Mouse (Mus musculus): ENCODE measurements around the gene Engase. TPM values are rescaled to one million over a fixed set of nuclear protein-coding genes. Genes with fewer than 3 reads are reported as not detected.

The Engase gene
- polyA plus RNA-seq, 1 experiment from 2014 or later = 7.2 TPM

GRCm38 (mm10) chr11:118528761-118529160, 52.1 kb downstream of the Engase start:
- H3K4me1 ChIP-seq (replicated peaks; ENCODE audit: control insufficient read depth, insufficient read depth, low read length) = no peaks in the 10 kb centered on the region
- WGBS = 84% methylated on average over 9 of the region's 9 CpGs
- no peak overlapping the region for H3K27ac ChIP-seq (ENCODE audit: low read length)
- H3K9me3 ChIP-seq (ENCODE audit: control insufficient read depth, low read length) = no peaks in the 10 kb centered on the region
- no peak for ATAC-seq (ENCODE audit: low read depth)
- no peak overlapping the region for H3K4me2 ChIP-seq (ENCODE audit: low read depth, low read length)
- no peak overlapping the region for H3K9ac ChIP-seq (ENCODE audit: low read length)
- no peak overlapping the region for H3K4me3 ChIP-seq (ENCODE audit: low read length)
- no peaks in the 10 kb centered on the region for H3K36me3 ChIP-seq (ENCODE audit: control insufficient read depth, insufficient read depth, low read length)
- no peaks in the 10 kb centered on the region for H3K27me3 ChIP-seq (ENCODE audit: control insufficient read depth, insufficient read depth, low read depth, low read length)

- H3K9ac ChIP-seq (ENCODE audit: low read length) = no peak overlapping the region
- H3K4me3 ChIP-seq (ENCODE audit: low read length) = no peak overlapping the region
- H3K36me3 ChIP-seq (ENCODE audit: control insufficient read depth, insufficient read depth, low read length) = no peaks in the 10 kb centered on the region
- H3K4me1 ChIP-seq (replicated peaks; ENCODE audit: control insufficient read depth, insufficient read depth, low read length) = no peaks in the 10 kb centered on the region
- no peak for ATAC-seq (ENCODE audit: low read depth)
- no peak overlapping the region for H3K27ac ChIP-seq (ENCODE audit: low read length)
- H3K27me3 ChIP-seq (ENCODE audit: control insufficient read depth, insufficient read depth, low read depth, low read length) = no peaks in the 10 kb centered on the region
- 72% methylated on average over 8 of the region's 8 CpGs for WGBS
- no peak overlapping the region for H3K4me2 ChIP-seq (ENCODE audit: low read depth, low read length)
- no peaks in the 10 kb centered on the region for H3K9me3 ChIP-seq (ENCODE audit: control insufficient read depth, low read length)
Measured at GRCm38 (mm10) chr11:118530313-118530712, 53.7 kb downstream of the Engase start.

GRCm38 (mm10) chr11:118534382-118535092, 57.9 kb downstream of the Engase start:
- Histone ChIP-seq H3K4me3 (ENCODE audit: low read length) (no peak overlapping the region), H3K9ac (ENCODE audit: low read length) (no peak overlapping the region), H3K27me3 (ENCODE audit: control insufficient read depth, insufficient read depth, low read depth, low read length) (no peaks in the 10 kb centered on the region), H3K4me1 (replicated peaks; ENCODE audit: control insufficient read depth, insufficient read depth, low read length) (no peaks in the 10 kb centered on the region), H3K4me2 (ENCODE audit: low read depth, low read length) (no peak overlapping the region), H3K9me3 (ENCODE audit: control insufficient read depth, low read length) (no peaks in the 10 kb centered on the region), H3K27ac (ENCODE audit: low read length) (no peak overlapping the region), H3K36me3 (ENCODE audit: control insufficient read depth, insufficient read depth, low read length) (no peaks in the 10 kb centered on the region)
- WGBS = 36% methylated on average over 18 of the region's 18 CpGs
- ATAC-seq (ENCODE audit: low read depth) = no peak

- peaks cover 8% of the 10 kb centered on the region for H3K4me1 ChIP-seq (replicated peaks; ENCODE audit: control insufficient read depth, insufficient read depth, low read length)
- H3K4me2 ChIP-seq (ENCODE audit: low read depth, low read length) = no peak overlapping the region
- H3K27me3 ChIP-seq (ENCODE audit: control insufficient read depth, insufficient read depth, low read depth, low read length) = no peaks in the 10 kb centered on the region
- H3K9ac ChIP-seq (ENCODE audit: low read length) = no peak overlapping the region
- H3K4me3 ChIP-seq (ENCODE audit: low read length) = no peak overlapping the region
- H3K9me3 ChIP-seq (ENCODE audit: control insufficient read depth, low read length) = no peaks in the 10 kb centered on the region
- H3K27ac ChIP-seq (ENCODE audit: low read length) = no peak overlapping the region
- no peaks in the 10 kb centered on the region for H3K36me3 ChIP-seq (ENCODE audit: control insufficient read depth, insufficient read depth, low read length)
- ATAC-seq (ENCODE audit: low read depth) = no peak
- 81% methylated on average over 11 of the region's 11 CpGs for WGBS
Measured at GRCm38 (mm10) chr11:118538008-118538407, 61.4 kb downstream of the Engase start.

Other genes with a start within 250 kb of the Engase start
- 14.1 and 14.4 TPM in 2 replicates for gene Cyth1, start 228.2 kb upstream of the Engase start, polyA plus RNA-seq (2015; fragmentation: Nextera tagmentation; extraction: Ambion mirVana)
- gene Usp36, start 186.6 kb upstream of the Engase start, polyA plus RNA-seq (2015; fragmentation: Nextera tagmentation; extraction: Ambion mirVana) = 17.9 and 18.2 TPM in 2 replicates
- gene Cep295nl, start 134.3 kb upstream of the Engase start, polyA plus RNA-seq (2015; fragmentation: Nextera tagmentation; extraction: Ambion mirVana) = 0.39 and 0.59 TPM in 2 replicates
- gene Timp2, start 121.1 kb upstream of the Engase start, polyA plus RNA-seq (2015; fragmentation: Nextera tagmentation; extraction: Ambion mirVana) = 69.8 and 74.1 TPM in 2 replicates
- gene Lgals3bp, start 74.7 kb upstream of the Engase start, polyA plus RNA-seq (2015; fragmentation: Nextera tagmentation; extraction: Ambion mirVana) = 7.3 and 10.4 TPM in 2 replicates
- 26.5 and 28.9 TPM in 2 replicates for gene Cant1, start 57.7 kb upstream of the Engase start, polyA plus RNA-seq (2015; fragmentation: Nextera tagmentation; extraction: Ambion mirVana)
- gene C1qtnf1, start 48.6 kb upstream of the Engase start, polyA plus RNA-seq (2015; fragmentation: Nextera tagmentation; extraction: Ambion mirVana) = 8.0 and 8.2 TPM in 2 replicates

Measured in lung, embryonic 16.5 days (tissue).